Mouse (Mus musculus) kidney, postnatal 0 days (tissue): Measurements from ENCODE around the gene Osbpl8. TPM values are rescaled to one million over a fixed set of nuclear protein-coding genes. Genes with fewer than 3 reads are reported as not detected.

Experiments used
- ATAC-seq: fragments of 200-750 bp; cut with Nextera tagmentation; replicated peaks from 2 replicates; pipeline ENCODE4 v1.8.0; 2017; ENCODE audit warnings: low read depth, moderate number of reproducible peaks, moderate TSS enrichment, moderate library complexity; ENCODE audit not compliant: low FRiP score
- DNase-seq: peaks from one replicate; pipeline ENCODE4 v3.0.0-alpha.2; 2016; ENCODE audit warnings: low spot score
- H3K27ac ChIP-seq: fragments of 300-500 bp; sonication (generic); 2 replicates; pipeline ENCODE4 v1.5.1; 2014; ENCODE audit warnings: mild to moderate bottlenecking
- H3K27me3 ChIP-seq: fragments of 300-500 bp; sonication (generic); 2 replicates; pipeline ENCODE4 v1.6.1; 2014; ENCODE audit warnings: low read length, mixed read lengths; ENCODE audit not compliant: insufficient read depth
- H3K36me3 ChIP-seq: fragments of 300-500 bp; sonication (generic); 2 replicates; pipeline ENCODE4 v1.6.1; 2014; ENCODE audit warnings: low read length, mixed read lengths; ENCODE audit not compliant: insufficient read depth
- H3K4me1 ChIP-seq: fragments of 300-500 bp; sonication (generic); replicated peaks from 2 replicates; pipeline ENCODE4 v1.6.1; 2014; ENCODE audit warnings: antibody characterized with exemption, low read length, mixed read lengths; ENCODE audit not compliant: insufficient read depth
- H3K4me2 ChIP-seq: fragments of 300-500 bp; sonication (generic); 2 replicates; pipeline ENCODE4 v1.6.1; 2014; ENCODE audit warnings: mild to moderate bottlenecking, low read length, moderate library complexity, mixed read lengths
- H3K4me3 ChIP-seq: fragments of 300-500 bp; sonication (generic); replicated peaks from 2 replicates; pipeline ENCODE4 v1.5.1; 2014; ENCODE audit warnings: low read depth, low read length
- H3K9ac ChIP-seq: fragments of 300-500 bp; sonication (generic); 2 replicates; pipeline ENCODE4 v1.6.1; 2014; ENCODE audit warnings: low read depth, low read length
- H3K9me3 ChIP-seq: fragments of 300-500 bp; sonication (generic); replicated peaks from 2 replicates; pipeline ENCODE4 v1.6.1; 2016; ENCODE audit warnings: low read length, inconsistent platforms, mixed read lengths
- CTCF ChIP-seq: IDR thresholded peaks from 2 replicates; pipeline ENCODE4 v1.5.1; 2016; ENCODE audit warnings: antibody characterized with exemption, low read depth, mild to moderate bottlenecking, moderate library complexity
- WGBS: fragments of 180-500 bp; shearing (Covaris S2); extraction: QIAGEN DNeasy Blood & Tissue Kit; methylation state at CpG from one replicate; pipeline ENCODE4 v1.1.7; 2014; 5-methylcytosine and 5-hydroxymethylcytosine counted together
- polyA plus RNA-seq: library from polyadenylated mRNA; unstranded; fragments of >200 nt; fragmentation: Nextera tagmentation; extraction: Ambion mirVana; gene quantifications from 2 replicates; pipeline ENCODE4 v1.2.1, GENCODE M21; 2015

Gene Osbpl8
- polyA plus RNA-seq, 1 experiment from 2014 or later, result 11.8 TPM

DNA sequence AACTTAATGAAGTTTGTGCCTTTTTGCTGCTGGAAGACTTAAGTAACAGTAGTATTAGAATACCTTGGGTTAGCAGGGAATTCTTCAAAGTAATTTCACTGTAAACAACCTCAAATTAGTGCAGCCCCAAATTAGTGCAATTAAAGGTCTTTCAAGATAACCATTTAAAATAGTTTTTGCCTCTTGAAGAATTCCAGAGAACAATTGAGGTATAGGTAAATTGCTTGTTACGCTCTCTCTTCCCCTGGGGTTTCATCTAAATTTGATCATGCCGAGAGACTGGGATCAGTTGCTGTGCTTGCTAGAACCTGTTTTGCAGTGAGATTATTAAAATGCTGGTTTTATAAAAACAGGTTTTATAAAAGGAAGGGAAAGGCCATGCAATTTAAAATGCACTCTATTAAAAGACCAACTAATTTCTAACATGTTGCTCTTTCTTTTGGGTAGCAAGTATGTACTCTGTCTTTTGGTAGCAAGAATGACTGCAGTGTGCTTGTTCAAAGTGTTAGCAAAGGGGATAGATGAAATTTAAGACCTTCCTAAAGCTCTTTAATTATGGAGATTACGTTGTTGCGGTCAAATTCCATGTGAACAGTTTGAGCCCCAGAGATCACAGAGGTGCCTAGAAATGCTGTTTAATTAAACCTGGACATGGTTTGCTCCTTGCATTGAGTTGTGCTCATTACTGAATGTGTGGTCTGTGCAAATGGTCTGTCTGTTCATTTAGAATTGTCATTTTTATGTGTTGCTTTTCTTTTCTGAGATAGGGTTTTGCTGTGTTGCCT, 1.7 kb downstream of the Osbpl8 start:
- H3K9ac ChIP-seq, result peak overlapping the region; percentile 92; the same call in 1 of the 2 replicates
- H3K9me3 ChIP-seq, result no peaks in the 10 kb centered on the region
- 33% methylated on average over 4 of the region's 4 CpGs for WGBS

DNA sequence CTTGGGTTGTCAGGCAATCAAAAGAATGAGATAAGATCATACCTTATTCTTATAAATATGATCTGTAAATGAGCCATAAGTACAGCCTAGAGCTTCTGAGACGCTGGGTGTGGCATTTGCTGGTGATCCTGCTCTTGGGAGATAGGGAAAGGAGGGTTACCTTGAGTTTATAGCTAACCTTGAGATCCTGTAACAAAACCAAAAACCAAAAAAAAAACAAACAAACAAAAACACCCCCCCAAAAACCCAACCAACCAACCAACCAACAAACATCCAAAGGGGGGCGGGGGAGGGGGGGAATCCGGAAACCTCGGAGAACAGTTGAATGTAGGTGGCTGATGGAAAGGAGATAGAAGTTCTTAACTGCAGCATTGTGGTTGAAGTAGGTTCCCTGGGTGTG, 2.9 kb downstream of the Osbpl8 start:
- 93% methylated on average over 4 of the region's 4 CpGs for WGBS
- Histone ChIP-seq H3K4me1 (no peaks in the 10 kb centered on the region), H3K4me2 (no peak overlapping the region), H3K27me3 (no peaks in the 10 kb centered on the region), H3K4me3 (no peak overlapping the region), H3K27ac (no peak overlapping the region), H3K36me3 (no peaks in the 10 kb centered on the region), H3K9me3 (no peaks in the 10 kb centered on the region), H3K9ac (no peak overlapping the region)
- ATAC-seq (no peak), DNase-seq (no peak)
- TF ChIP-seq CTCF, result no peak

More for the DNA sequence above, 1.7 kb downstream of the Osbpl8 start:
- no peak for TF ChIP-seq CTCF
- Histone ChIP-seq H3K27ac (no peak overlapping the region), H3K4me1 (no peaks in the 10 kb centered on the region), H3K27me3 (no peaks in the 10 kb centered on the region), H3K4me2 (peak overlapping the region; percentile 81), H3K36me3 (no peaks in the 10 kb centered on the region), H3K4me3 (peak overlapping the region; percentile 89)
- no peak for ATAC-seq
- DNase-seq, result no peak

DNA sequence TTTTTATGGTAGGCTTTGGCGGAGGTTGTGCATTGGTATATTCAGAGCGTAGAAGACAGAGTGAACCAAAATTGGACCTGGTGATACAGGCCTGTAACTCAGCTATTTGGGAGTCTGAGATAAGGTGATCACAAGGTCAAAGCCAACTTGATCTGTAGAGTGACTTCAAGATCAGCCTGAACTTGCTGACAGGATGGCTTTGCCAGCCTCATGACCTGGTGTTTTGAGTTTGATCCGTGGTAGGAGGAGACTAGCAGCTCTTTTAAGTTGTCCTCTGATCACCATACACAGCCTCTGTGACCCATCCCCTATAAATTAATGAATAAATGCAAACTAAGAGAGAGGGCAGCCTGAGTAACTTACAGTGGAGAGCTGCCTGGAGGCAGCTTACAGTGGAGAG, 3.8 kb downstream of the Osbpl8 start:
- H3K4me3 ChIP-seq, result no peak overlapping the region
- no peak overlapping the region for H3K27ac ChIP-seq
- no peaks in the 10 kb centered on the region for H3K36me3 ChIP-seq
- DNase-seq (no peak), ATAC-seq (no peak)
- no peaks in the 10 kb centered on the region for H3K4me1 ChIP-seq
- H3K9ac ChIP-seq, result no peak overlapping the region
- TF ChIP-seq CTCF, result no peak
- H3K4me2 ChIP-seq, result no peak overlapping the region
- H3K27me3 ChIP-seq, result no peaks in the 10 kb centered on the region
- WGBS, result 73% methylated on average over 3 of the region's 3 CpGs
- no peaks in the 10 kb centered on the region for H3K9me3 ChIP-seq

DNA sequence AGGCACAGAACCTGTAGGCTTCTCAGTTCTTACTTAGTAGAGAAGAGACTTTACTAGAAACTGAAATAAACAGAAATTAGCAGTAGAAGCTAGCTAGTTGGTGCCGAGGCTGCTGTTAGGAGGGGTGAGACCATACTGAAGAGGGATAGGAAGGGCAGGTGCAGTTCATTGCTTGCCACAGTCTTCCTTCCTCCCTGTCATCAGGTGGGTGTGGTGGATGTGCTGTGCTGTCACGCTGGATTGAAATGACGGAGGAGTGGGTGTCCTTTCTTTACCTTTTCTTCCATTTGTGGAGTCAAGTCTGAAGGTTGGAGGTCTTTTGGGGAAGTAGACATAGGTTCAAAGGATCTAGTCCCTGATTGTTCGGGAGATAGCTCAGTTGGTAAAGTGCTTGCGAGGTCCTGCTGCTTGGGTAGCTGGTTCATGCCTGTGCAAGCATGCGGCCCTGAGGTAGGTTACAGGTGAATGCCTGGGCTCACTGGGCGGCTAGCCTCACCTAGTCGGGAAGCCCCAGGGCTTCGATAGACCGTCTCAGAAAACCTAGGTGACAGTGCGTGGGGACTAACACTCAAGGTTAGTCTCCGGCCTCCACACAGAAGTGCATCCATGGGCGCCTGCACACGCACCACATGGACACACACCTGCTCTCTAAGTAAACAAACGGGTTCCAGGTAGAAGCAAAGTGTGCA, 6.8 kb downstream of the Osbpl8 start:
- Histone ChIP-seq H3K27ac (no peak overlapping the region), H3K9ac (no peak overlapping the region), H3K27me3 (no peaks in the 10 kb centered on the region), H3K4me1 (no peaks in the 10 kb centered on the region), H3K4me3 (no peak overlapping the region), H3K36me3 (no peaks in the 10 kb centered on the region), H3K4me2 (no peak overlapping the region), H3K9me3 (no peaks in the 10 kb centered on the region)
- 88% methylated on average over 15 of the region's 15 CpGs for WGBS
- no peak for DNase-seq
- TF ChIP-seq CTCF, result no peak
- ATAC-seq, result no peak

DNA sequence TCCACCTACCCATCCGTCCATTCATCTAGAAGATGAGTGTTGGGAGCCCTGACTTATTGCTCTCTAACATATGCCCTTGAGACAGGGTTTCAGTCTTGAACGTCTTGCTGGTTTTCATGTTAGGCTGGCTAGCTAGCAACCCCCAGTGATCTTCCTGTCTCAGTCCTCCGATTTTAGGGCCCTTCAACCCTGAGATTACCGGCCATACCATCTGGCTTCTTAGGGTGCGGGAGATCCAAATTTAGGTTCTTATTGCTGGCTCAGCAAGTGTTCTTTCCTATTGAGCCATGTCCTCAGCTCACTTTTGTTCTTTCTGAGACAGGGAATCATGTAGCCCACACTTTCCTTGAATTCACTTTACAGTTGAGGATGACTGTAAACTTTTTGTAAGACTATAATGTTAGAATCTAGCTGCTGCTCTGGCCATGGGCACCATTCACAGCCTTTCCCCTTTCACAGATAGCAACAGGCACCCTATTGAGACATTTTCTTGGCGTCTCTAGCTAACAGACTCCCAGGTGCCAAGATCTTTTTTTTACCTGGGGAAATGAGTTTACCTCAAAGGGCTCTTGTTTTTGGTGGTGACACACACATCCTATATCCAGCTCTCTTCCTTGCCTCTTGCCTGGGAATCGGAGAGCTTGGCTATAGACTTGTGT, 9.2 kb downstream of the Osbpl8 start:
- Histone ChIP-seq H3K4me2 (no peak overlapping the region), H3K9me3 (no peaks in the 10 kb centered on the region), H3K27me3 (no peaks in the 10 kb centered on the region), H3K9ac (no peak overlapping the region), H3K4me1 (0 out of 2 replicates have a peak, but pooled peaks cover 2% of the 10 kb centered on the region), H3K4me3 (no peak overlapping the region), H3K27ac (no peak overlapping the region), H3K36me3 (no peaks in the 10 kb centered on the region)
- no peak for TF ChIP-seq CTCF
- DNase-seq (no peak), ATAC-seq (no peak)
- 78% methylated on average over 7 of the region's 7 CpGs for WGBS

DNA sequence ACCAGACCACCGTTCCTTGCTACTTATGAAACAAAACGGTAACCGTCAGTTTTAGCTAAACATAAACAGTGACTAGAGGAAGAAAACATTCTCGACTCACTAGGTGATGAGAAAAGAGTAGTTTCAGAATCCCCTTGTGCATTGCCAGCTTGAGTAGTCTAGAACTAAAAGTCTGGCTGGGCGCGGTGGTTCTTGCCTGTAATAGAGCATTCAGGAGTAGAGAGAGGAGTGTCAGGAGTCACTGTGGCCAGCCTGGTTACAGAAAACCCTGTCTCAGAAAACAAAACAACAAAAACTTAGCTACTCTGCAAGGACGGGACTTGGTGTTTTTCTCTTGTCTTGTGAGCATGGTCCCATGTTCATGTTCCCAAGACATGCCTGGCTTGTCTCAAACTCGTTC, 12.8 kb downstream of the Osbpl8 start:
- Histone ChIP-seq H3K27ac (no peak overlapping the region), H3K9me3 (no peaks in the 10 kb centered on the region), H3K4me1 (0 out of 2 replicates have a peak, but pooled peaks cover 2% of the 10 kb centered on the region), H3K4me3 (no peak overlapping the region), H3K27me3 (no peaks in the 10 kb centered on the region), H3K9ac (no peak overlapping the region), H3K36me3 (no peaks in the 10 kb centered on the region), H3K4me2 (no peak overlapping the region)
- ATAC-seq (no peak), DNase-seq (no peak)
- TF ChIP-seq CTCF, result no peak
- 69% methylated on average over 8 of the region's 8 CpGs for WGBS
